Mouse (Mus musculus): ENCODE measurements at regions not wholly inside any gene's neighbourhood (a gene's known extent, or its start where the extent isn't known, plus 50 kb on each side); places are given as distances from the start of the nearest gene placed in this dataset.
"Not testable (repeated sequence)": the region's sequence is repeated elsewhere in the genome, so short reads cannot be mapped to it uniquely, and the experiment has no call there.

DNA sequence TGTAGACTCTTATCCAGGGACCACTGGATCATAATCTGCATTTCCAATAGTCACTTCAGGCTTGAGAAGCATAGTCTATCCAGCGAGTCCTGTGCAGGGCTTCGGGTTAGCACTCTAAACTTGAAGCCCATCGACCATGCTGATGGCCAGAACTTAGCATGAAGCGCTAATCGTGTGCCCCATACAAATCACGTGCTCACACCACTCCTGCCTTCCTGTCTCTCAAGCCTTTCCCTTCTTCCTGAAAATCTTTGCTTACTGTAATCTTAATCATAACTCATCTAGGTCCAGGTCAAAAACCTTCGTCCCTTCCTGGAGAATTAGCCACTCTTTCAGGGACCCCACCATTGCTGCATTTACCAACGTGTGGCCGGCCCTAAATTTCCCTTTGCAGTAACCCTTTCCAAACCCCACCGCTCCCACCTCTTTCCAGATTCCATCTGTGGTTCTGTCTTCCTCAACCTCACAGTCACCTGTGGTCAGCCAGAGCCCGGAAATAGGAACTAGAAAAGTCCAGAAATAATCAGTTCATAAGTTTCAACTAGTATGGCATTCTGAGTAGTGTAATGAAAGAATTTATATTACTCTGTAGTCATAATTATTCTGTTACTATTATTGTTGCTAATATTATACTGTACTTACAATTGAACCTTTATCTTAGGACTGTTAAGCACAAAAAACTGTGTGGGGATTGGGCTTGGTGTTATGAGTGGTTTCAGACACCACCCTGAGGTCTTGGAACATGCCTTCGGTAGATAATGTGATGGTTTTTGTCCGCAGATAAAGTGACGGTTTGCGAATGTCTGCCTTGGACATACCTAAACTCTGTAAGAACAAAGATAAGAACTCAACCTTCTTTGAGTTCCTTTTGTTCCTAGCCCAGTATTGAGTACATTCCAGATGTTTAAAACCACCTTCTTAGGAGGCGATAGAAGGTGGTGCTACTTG lies 57.3 kb upstream of the Slc1a3 start:
- no peak for DNase-seq (ENCODE audit: low spot score in 2 of 2)

DNA sequence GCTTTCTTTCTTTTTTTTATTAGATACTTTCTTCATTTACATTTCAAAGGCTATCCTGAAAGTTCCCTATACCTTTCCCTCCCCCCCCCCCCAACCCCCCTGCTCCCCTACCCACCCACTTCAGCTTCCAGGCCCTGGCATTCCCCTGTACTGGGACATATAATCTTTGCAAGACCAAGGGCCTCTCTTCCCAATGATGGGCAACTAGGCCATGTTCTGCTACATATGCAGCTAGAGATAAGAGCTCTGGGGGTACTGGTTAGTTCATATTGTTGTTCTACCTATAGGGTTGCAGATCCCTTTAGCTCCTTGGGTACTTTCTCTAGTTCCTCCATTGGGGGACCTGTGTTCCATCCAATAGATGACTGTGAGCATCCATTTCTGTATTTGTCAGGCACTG lies 55.6 kb upstream of the Slc1a3 start:
- not testable (repeated sequence) for DNase-seq (ENCODE audit: low spot score in 2 of 2)

DNA sequence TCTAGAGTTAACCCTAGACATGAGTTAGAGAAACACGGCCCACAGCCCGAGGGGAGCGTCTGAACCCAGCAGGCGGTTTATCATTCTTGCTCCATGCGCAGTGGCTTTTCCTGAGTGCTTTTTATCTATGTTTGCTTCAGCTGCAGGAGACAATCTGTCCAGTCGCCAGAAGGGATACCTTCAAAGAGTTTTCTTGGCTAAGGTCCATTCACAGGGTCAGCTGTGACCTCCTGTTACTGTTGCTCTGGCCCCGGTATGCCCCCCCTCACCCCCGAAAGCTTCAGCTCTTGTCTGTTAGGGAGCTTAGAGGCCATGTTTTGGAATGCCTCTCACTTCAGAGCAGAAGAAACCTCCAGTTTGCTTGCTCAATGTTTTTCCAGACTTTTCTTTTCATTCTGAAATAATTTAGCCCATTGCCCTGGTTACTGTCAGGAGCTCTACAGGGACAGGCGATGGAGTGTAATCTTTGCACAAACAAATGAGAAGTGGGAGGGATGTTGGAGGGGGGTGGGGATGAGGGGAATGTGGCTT lies 51.2 kb upstream of the Slc1a3 start:
- no peak for DNase-seq (ENCODE audit: low spot score in 2 of 2)

DNA sequence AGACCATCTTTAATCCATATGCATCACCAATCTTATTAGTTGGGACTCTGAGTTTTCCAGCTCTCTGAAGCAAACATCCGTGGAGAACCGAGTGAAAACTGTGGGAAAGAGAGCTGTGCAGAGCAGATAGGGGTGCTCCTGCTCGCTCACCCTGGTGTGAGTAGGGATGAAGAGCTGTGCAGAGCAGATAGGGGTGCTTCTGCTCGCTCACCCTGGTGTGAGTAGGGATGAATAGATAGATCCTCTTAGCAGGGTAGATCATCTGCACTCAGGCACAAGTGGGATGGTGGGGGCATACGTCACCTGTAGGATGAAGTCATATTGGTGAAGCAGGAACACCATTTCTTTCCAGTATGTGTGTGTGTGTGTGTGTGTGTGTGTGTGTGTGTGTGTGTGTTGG lies 50.6 kb upstream of the Slc1a3 start:
- DNase-seq (ENCODE audit: low spot score in 2 of 2): no peak
